Mouse (Mus musculus): Measurements from ENCODE around the gene Cnr1. TPM values are rescaled to one million over a fixed set of nuclear protein-coding genes. Genes with fewer than 3 reads are reported as not detected.

Cnr1 gene
- polyA plus RNA-seq, 1 experiment from 2014 or later, result 0.78 TPM

DNA sequence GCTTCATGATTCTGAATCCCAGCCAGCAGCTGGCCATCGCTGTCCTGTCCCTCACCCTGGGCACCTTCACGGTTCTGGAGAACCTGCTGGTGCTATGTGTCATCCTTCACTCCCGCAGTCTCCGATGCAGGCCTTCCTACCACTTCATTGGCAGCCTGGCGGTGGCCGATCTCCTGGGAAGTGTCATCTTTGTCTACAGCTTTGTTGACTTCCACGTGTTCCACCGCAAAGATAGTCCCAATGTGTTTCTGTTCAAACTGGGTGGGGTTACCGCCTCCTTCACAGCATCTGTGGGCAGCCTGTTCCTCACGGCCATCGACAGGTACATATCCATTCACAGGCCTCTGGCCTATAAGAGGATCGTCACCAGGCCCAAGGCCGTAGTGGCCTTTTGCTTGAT, 19.5 kb downstream of the Cnr1 start:
- no peak for ATAC-seq (replicated peaks; ENCODE audit: low FRiP score)
- H3K4me1 ChIP-seq, result no peaks in the 10 kb centered on the region
- H3K9me3 ChIP-seq (replicated peaks), result no peaks in the 10 kb centered on the region
- H3K27me3 ChIP-seq, result no peaks in the 10 kb centered on the region
- H3K36me3 ChIP-seq, result no peaks in the 10 kb centered on the region
- WGBS, result 95% methylated on average over 13 of the region's 13 CpGs
- no peak overlapping the region for H3K4me2 ChIP-seq
- no peak overlapping the region for H3K4me3 ChIP-seq (replicated peaks)
- H3K27ac ChIP-seq, result no peak overlapping the region
- H3K9ac ChIP-seq, result no peak overlapping the region

DNA sequence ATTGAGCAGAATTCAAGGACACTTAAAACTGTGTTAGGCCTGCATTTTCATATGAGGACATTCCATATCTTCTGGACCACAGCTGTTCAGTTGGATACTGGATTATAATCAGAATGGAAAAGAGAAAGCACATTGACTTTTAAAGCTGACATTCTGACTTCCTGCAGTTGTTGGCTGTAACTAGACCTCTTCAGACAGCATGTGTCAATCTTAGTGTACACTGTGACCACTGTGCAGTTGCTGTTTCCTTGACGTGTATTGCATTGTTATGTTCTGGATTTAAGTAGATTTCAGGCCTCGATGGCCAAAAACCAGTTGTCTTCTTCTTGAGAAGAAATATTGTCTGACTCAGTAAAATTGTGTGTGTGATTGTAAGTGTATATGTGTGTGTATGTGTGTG, 21.3 kb downstream of the Cnr1 start:
- ATAC-seq (replicated peaks; ENCODE audit: low FRiP score), result no peak
- no peak overlapping the region for H3K27ac ChIP-seq
- H3K9me3 ChIP-seq (replicated peaks), result no peaks in the 10 kb centered on the region
- no peaks in the 10 kb centered on the region for H3K4me1 ChIP-seq
- 82% methylated on average over 2 of the region's 2 CpGs for WGBS
- no peak overlapping the region for H3K9ac ChIP-seq
- H3K4me2 ChIP-seq, result no peak overlapping the region
- no peak overlapping the region for H3K4me3 ChIP-seq (replicated peaks)
- no peaks in the 10 kb centered on the region for H3K36me3 ChIP-seq
- no peaks in the 10 kb centered on the region for H3K27me3 ChIP-seq

DNA sequence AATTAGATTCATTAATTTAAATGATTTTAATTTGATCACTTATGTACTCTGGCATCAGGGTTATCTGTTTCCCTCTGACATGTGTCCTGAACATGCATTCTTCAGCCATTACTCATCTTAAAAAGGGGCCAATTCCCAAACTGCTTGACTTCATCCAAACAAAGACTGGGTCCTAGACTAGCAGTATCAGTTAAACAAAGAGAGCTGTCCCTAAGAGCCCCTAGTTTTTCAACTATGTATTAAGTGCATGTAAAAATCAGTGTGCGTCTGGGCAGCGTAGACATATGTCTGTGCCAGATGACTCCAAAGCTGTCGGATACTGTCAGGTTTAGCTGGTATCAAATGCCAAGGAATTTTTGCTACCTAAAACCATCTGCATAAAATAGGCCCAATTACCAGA, 23.2 kb downstream of the Cnr1 start:
- Histone ChIP-seq H3K27me3 (no peaks in the 10 kb centered on the region), H3K4me1 (no peaks in the 10 kb centered on the region), H3K27ac (no peak overlapping the region), H3K4me3 (replicated peaks) (no peak overlapping the region), H3K36me3 (no peaks in the 10 kb centered on the region), H3K9ac (no peak overlapping the region), H3K9me3 (replicated peaks) (no peaks in the 10 kb centered on the region), H3K4me2 (no peak overlapping the region)
- WGBS, result 86% methylated on average over 3 of the region's 3 CpGs
- ATAC-seq (replicated peaks; ENCODE audit: low FRiP score), result no peak

DNA sequence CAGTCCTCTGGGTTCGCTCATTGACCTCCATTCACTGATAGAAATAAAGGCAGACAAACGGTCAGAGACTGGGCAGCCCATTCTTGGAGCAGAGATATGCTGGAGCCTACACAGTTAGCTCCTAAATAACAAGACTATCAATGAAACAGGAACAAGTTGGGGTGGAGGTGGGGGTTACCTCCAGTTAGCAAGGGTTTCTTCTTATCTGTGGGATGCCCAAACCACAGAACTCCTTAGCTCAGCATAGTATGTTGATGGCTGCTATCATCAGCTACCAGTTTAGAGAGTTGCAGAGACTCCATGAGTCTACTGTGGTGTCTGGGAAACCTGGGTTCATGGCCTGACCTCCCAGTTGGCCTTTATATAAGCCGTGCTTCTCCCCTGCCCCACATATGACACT, 33.0 kb downstream of the Cnr1 start:
- no peaks in the 10 kb centered on the region for H3K9me3 ChIP-seq (replicated peaks)
- 89% methylated on average over 3 of the region's 3 CpGs for WGBS
- no peak for ATAC-seq (replicated peaks; ENCODE audit: low FRiP score)

DNA sequence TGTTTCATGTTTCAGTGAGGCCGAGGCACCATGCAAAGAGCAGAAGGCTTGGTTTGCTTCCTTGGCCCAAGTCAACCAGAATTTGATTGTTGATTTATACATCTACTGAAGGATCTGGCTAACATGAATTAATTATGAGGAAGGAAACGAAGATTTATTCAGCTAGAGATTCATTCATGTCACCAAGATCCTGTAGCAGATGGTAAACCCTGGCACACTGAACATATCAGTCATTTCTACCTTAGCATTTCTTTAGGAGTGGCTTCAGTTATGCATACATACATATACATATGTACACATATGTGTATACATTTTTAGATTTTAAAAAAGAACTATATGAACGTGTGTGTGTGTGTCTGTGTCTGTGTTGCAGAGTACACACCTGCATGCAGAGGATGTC, 34.1 kb downstream of the Cnr1 start:
- Histone ChIP-seq H3K36me3 (no peaks in the 10 kb centered on the region), H3K4me3 (replicated peaks) (no peak overlapping the region), H3K9ac (no peak overlapping the region), H3K27ac (no peak overlapping the region), H3K4me2 (no peak overlapping the region), H3K4me1 (no peaks in the 10 kb centered on the region), H3K27me3 (no peaks in the 10 kb centered on the region), H3K9me3 (replicated peaks) (no peaks in the 10 kb centered on the region)
- ATAC-seq (replicated peaks; ENCODE audit: low FRiP score), result no peak
- WGBS, result 83% methylated on average over 3 of the region's 3 CpGs

More for the DNA sequence above, 33.0 kb downstream of the Cnr1 start:
- no peak overlapping the region for H3K27ac ChIP-seq
- H3K4me2 ChIP-seq, result no peak overlapping the region
- H3K36me3 ChIP-seq, result no peaks in the 10 kb centered on the region
- H3K27me3 ChIP-seq, result no peaks in the 10 kb centered on the region
- no peak overlapping the region for H3K9ac ChIP-seq
- no peaks in the 10 kb centered on the region for H3K4me1 ChIP-seq
- no peak overlapping the region for H3K4me3 ChIP-seq (replicated peaks)

DNA sequence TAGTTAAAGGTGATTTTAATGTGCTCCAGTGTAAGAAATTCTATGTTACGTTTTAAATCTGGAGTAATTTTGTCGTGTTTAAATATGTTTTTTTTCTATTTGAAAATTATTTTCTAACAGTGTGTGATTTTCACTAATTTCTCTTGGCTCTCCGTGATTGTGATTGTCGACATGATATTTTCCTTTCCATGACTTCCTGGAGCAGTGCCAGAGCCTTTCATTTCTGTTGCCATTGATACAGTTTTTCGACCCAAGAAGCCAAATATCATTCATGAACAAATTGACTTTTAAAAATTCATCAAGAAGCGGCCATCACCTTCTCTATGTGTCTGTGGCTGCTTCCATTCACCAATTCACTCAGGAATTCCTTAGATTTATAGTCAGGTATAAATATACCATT, 35.4 kb downstream of the Cnr1 start:
- no peak overlapping the region for H3K4me2 ChIP-seq
- no peaks in the 10 kb centered on the region for H3K9me3 ChIP-seq (replicated peaks)
- H3K9ac ChIP-seq, result no peak overlapping the region
- no peaks in the 10 kb centered on the region for H3K36me3 ChIP-seq
- no peaks in the 10 kb centered on the region for H3K27me3 ChIP-seq
- H3K4me3 ChIP-seq (replicated peaks), result no peak overlapping the region
- H3K27ac ChIP-seq, result no peak overlapping the region
- no peak for ATAC-seq (replicated peaks; ENCODE audit: low FRiP score)
- no peaks in the 10 kb centered on the region for H3K4me1 ChIP-seq
- 90% methylated on average over 6 of the region's 6 CpGs for WGBS

DNA sequence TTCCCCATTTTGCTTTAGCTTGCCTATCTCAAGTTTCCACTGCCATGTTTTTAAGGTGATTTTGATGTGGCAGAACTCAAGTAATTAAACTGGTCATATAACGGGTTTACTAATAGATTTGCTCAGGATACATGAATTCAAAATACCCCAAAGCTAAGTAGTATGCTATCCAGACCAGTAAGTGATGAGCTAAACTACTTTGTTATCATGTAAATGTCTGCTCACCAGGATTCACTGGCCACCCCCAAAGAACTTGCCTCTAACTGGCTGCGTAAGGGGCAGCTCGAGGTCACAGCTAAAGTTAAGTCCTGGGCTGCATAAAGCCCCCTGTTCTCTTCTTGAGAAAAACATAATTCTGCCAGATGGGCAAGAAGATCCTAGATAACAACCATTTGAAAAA, 46.3 kb downstream of the Cnr1 start:
- no peak overlapping the region for H3K4me3 ChIP-seq (replicated peaks)
- H3K4me2 ChIP-seq, result no peak overlapping the region
- H3K9ac ChIP-seq, result no peak overlapping the region
- H3K9me3 ChIP-seq (replicated peaks), result no peaks in the 10 kb centered on the region
- no peaks in the 10 kb centered on the region for H3K36me3 ChIP-seq
- no peaks in the 10 kb centered on the region for H3K27me3 ChIP-seq
- no peak for ATAC-seq (replicated peaks; ENCODE audit: low FRiP score)
- 79% methylated on average over 3 of the region's 3 CpGs for WGBS
- H3K27ac ChIP-seq, result no peak overlapping the region
- H3K4me1 ChIP-seq, result no peaks in the 10 kb centered on the region

DNA sequence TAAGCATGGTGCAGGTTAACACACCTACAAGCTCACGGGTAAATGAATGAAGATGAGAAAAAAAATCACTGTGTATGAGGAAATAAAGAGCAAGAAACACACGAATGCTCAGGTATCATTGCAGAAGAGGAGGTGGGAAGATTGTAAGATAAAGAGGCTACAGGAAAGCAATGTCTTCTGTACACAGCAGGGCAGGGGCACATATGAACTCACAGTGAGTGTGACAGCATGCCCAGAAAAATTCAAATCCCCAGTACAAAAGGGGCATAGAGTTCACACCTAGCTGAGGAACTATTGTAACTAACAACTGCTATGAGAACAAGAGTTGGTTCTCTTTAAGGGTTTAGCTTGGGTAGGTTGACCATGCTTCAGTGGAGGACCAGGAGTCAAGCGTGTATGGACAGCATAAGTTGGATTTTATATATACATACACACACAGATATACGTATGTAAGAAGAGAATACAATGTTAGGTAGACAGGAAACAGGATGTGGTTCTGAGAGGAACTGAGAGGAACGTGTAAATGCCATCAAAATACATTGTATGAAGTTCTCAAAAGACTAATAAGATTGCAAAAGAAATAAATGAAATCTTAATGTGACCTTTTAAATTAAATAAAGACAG, 64.2 kb downstream of the Cnr1 start:
- no peak overlapping the region for H3K4me2 ChIP-seq
- no peaks in the 10 kb centered on the region for H3K36me3 ChIP-seq
- no peak for ATAC-seq (replicated peaks; ENCODE audit: low FRiP score)
- no peak overlapping the region for H3K4me3 ChIP-seq (replicated peaks)
- H3K4me1 ChIP-seq, result no peaks in the 10 kb centered on the region
- no peak overlapping the region for H3K27ac ChIP-seq
- 81% methylated on average over 5 of the region's 5 CpGs for WGBS
- H3K9me3 ChIP-seq (replicated peaks), result no peaks in the 10 kb centered on the region
- no peaks in the 10 kb centered on the region for H3K27me3 ChIP-seq
- no peak overlapping the region for H3K9ac ChIP-seq

DNA sequence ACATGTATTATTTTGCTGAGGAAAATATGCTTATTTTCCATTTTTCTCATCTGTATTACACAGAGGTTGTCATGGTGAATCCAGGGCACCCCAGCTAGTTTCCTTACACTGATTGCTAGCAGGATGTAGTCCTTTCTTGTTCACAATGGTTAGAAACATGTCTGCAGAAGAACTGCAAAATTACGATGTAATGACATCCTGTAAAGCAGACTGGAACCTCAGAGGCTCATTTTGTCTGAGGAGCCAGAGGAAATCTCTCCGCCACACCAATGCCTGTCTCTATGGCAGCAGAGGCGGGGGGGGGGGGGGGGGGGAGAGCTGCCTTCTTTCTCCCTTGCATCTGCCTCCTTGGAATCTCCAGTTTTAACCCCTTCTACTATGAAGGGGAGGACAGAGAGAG, 68.3 kb downstream of the Cnr1 start:
- no peaks in the 10 kb centered on the region for H3K36me3 ChIP-seq
- no peaks in the 10 kb centered on the region for H3K27me3 ChIP-seq
- H3K27ac ChIP-seq, result no peak overlapping the region
- no peak overlapping the region for H3K9ac ChIP-seq
- no peak for ATAC-seq (replicated peaks; ENCODE audit: low FRiP score)
- 42% methylated on average over 3 of the region's 3 CpGs for WGBS
- no peak overlapping the region for H3K4me3 ChIP-seq (replicated peaks)
- H3K4me1 ChIP-seq, result no peaks in the 10 kb centered on the region
- H3K9me3 ChIP-seq (replicated peaks), result no peaks in the 10 kb centered on the region
- no peak overlapping the region for H3K4me2 ChIP-seq

DNA sequence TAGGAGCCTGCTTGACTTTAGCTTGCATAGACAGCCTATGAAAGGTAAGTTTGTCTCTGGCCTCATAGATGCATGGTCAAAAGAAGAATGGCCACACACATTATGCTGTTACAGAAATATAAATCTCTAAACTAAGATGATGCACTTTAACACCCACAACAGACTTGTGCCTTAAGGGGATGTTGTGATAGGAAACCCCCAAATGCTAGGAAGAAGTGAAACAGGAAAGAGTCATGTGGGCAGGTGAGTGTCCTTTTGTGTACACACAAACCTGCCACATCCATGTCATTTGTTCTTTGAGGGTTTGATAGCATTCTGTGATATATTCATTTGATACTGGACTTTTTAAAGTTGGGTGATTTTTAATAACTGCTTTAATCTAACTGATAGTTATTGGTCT, 72.0 kb downstream of the Cnr1 start:
- ATAC-seq (replicated peaks; ENCODE audit: low FRiP score), result no peak
- Histone ChIP-seq H3K36me3 (no peaks in the 10 kb centered on the region), H3K4me2 (no peak overlapping the region)

More for the DNA sequence above, 72.0 kb downstream of the Cnr1 start:
- no peak overlapping the region for H3K27ac ChIP-seq
- H3K27me3 ChIP-seq, result no peaks in the 10 kb centered on the region
- H3K9me3 ChIP-seq (replicated peaks), result 0 out of 2 replicates have a peak, but pooled peaks cover 2% of the 10 kb centered on the region
- H3K4me3 ChIP-seq (replicated peaks), result no peak overlapping the region
- no peaks in the 10 kb centered on the region for H3K4me1 ChIP-seq
- no peak overlapping the region for H3K9ac ChIP-seq

Other genes with a start within 250 kb of the Cnr1 start
- 1.7 TPM in 2 replicates for gene Spaca1, start 125.6 kb downstream of the Cnr1 start, polyA plus RNA-seq (2015; fragmentation: Nextera tagmentation; extraction: Ambion mirVana)

All from kidney, embryonic 15.5 days (tissue).